Mouse (Mus musculus): ENCODE measurements around the gene Scoc. TPM values are rescaled to one million over a fixed set of nuclear protein-coding genes. Genes with fewer than 3 reads are reported as not detected.
"Not testable (repeated sequence)": the region's sequence is repeated elsewhere in the genome, so short reads cannot be mapped to it uniquely, and the experiment has no call there.

Scoc gene
- polyA plus RNA-seq (2015; fragmentation: Nextera tagmentation; extraction: Ambion mirVana): 68.4 and 80.7 TPM in 2 replicates

DNA sequence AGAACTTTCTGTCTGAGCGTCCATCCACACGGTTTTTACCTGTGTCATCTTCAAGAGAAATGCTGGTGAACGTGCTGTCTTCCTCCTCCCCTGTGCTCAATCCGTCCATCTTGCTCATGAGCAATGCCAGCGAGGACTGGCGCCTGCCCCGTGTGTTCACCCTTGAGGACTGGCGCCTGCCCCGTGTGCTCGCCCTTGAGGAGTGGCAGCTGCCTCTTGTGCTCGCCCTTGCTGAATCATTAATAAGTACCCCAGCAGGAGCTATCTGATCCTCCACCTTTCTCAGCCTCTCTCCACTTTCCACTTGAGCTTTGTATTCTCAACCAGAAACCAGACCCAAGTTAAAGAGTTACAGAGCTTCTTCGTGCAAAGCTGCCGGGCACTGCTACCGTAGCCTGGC, at the start of gene Scoc:
Gene Scoc, minus strand, starts transcription at position 170 of the 400 bp plus-strand sequence.
- WGBS: 70% methylated on average over 14 of the region's 14 CpGs
- no peaks in the 10 kb centered on the region for H3K4me1 ChIP-seq (replicated peaks)
- H3K27ac ChIP-seq: no peak within 1 kb of the TSS
- no peak within 1 kb of the TSS for H3K9ac ChIP-seq
- H3K4me3 ChIP-seq: no peak within 1 kb of the TSS
- H3K36me3 ChIP-seq: no peaks in the 10 kb centered on the region
- no peak within 1 kb of the TSS for H3K4me2 ChIP-seq
- H3K27me3 ChIP-seq: no peaks in the 10 kb centered on the region
- H3K9me3 ChIP-seq (replicated peaks): no peaks in the 10 kb centered on the region
- no peak for ATAC-seq (replicated peaks; ENCODE audit: insufficient number of reproducible peaks, insufficient read depth, low FRiP score, low read depth)

DNA sequence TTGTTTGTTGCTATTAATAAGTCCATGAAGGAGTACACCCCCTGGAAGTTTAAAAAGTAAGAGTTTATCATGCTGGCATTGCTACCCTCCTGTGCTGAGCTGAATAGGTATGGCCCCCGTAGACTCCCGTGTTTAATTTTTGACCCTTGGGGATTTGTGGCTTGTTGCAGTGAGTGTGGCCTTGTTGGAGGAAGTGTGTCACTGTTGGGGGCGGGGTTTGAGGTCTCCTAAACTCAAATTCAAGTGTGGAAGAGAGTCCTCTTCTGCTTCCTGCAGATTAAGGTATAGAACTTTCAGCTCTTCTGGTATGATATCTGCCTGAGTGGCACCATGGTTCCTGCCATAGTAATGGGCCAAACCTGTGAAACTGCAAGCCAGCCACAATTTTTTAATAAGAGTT, 1.4 kb upstream of the Scoc start:
- Histone ChIP-seq H3K4me2 (no peak overlapping the region), H3K36me3 (no peaks in the 10 kb centered on the region), H3K27ac (no peak overlapping the region), H3K4me3 (no peak overlapping the region), H3K9ac (no peak overlapping the region), H3K4me1 (replicated peaks) (no peaks in the 10 kb centered on the region), H3K9me3 (replicated peaks) (no peaks in the 10 kb centered on the region), H3K27me3 (no peaks in the 10 kb centered on the region)
- 64% methylated on average over 3 of the region's 3 CpGs for WGBS
- no peak for ATAC-seq (replicated peaks; ENCODE audit: insufficient number of reproducible peaks, insufficient read depth, low FRiP score, low read depth)

DNA sequence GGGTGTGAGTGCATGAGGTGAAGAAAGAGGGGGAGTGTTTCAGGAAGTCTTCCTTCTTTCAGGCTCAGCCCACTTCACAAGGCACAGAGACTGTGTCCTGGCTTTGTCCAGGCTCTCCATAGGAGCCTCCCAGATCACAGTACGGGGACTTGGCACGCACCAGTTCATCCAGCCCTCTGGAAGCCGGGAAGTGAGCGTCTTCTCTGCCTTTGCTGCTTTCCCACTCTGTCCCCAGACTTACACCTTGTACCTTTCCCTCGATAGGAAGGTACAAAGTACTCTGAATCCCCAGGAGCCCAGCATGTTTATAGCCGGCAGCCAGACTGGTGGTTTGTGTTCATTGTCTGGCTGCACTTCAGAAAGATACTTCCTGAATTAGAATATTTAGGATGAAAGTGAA, 1.1 kb downstream of the Scoc start:
- Histone ChIP-seq H3K9ac (no peak overlapping the region), H3K4me1 (replicated peaks) (no peaks in the 10 kb centered on the region), H3K36me3 (no peaks in the 10 kb centered on the region), H3K4me2 (no peak overlapping the region), H3K27ac (no peak overlapping the region), H3K27me3 (no peaks in the 10 kb centered on the region), H3K9me3 (replicated peaks) (no peaks in the 10 kb centered on the region), H3K4me3 (no peak overlapping the region)
- 53% methylated on average over 6 of the region's 6 CpGs for WGBS
- no peak for ATAC-seq (replicated peaks; ENCODE audit: insufficient number of reproducible peaks, insufficient read depth, low FRiP score, low read depth)

DNA sequence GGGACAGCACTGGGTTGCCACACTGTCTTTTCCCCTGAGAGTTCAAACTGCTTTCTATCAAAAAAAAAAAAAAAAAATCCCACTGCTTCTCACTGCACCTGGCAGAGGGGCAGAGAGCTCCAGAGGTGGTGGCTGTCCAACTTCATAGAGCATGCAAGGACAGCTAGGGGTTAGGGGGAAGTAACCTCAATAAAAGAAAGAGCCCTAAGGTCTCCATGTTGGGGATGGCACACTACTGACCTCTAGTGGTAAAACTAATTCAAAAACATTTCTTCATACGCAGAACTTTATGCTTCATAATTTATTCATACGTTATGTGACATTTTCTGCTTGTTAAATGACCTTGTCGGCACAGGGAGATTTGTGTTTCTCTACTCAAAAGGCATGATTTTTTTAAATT, 7.1 kb downstream of the Scoc start:
- no peak overlapping the region for H3K4me2 ChIP-seq
- H3K9me3 ChIP-seq (replicated peaks): no peaks in the 10 kb centered on the region
- no peaks in the 10 kb centered on the region for H3K27me3 ChIP-seq
- no peak overlapping the region for H3K9ac ChIP-seq
- no peaks in the 10 kb centered on the region for H3K4me1 ChIP-seq (replicated peaks)
- whole genome bisulfite sequencing: 19% methylated on average over 3 of the region's 3 CpGs
- no peak overlapping the region for H3K27ac ChIP-seq
- H3K4me3 ChIP-seq: no peak overlapping the region
- no peaks in the 10 kb centered on the region for H3K36me3 ChIP-seq
- ATAC-seq (replicated peaks; ENCODE audit: insufficient number of reproducible peaks, insufficient read depth, low FRiP score, low read depth): no peak

DNA sequence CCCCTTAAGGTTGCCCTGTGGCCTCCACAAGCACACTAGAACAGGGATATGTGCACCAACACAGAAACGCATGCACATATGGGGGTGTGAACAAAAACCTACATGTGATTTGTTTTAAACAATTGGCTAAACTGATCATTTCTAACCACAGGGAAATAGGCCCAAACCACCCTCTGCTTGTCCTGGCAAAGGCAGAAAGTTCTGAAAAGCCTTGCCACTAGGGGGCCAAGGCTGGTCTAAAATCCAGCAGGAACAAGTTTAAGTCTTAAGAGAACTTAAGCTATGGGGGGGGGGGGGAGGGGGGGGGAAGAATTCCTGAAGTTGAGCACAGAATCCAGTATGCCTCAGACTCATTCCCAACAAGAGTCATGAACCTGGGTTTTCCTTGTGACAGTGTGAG, 8.2 kb downstream of the Scoc start:
- ATAC-seq (replicated peaks; ENCODE audit: insufficient number of reproducible peaks, insufficient read depth, low FRiP score, low read depth): no peak
- no peaks in the 10 kb centered on the region for H3K27me3 ChIP-seq
- WGBS: 73% methylated on average over 1 of the region's 1 CpGs
- no peak overlapping the region for H3K4me3 ChIP-seq
- no peaks in the 10 kb centered on the region for H3K36me3 ChIP-seq
- no peaks in the 10 kb centered on the region for H3K4me1 ChIP-seq (replicated peaks)
- H3K9ac ChIP-seq: no peak overlapping the region
- no peak overlapping the region for H3K27ac ChIP-seq
- H3K9me3 ChIP-seq (replicated peaks): no peaks in the 10 kb centered on the region
- no peak overlapping the region for H3K4me2 ChIP-seq

DNA sequence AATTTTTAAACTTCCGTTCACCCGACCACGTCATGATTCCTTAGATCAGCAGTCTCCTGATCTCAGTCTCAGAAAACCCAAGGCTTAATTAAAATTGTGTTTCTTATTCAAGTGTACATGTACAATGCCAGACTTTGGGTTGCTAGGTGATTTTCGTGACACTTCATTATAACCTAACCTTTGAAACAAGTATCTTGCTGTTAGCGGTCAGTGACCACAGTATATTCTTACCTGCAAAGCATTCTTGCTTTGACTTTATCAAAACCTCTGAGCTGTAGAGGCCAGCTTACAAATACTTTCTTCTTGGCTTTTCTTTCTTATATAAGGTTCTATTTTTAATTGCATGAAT, 15.2 kb downstream of the Scoc start:
- H3K9me3 ChIP-seq (replicated peaks): no peaks in the 10 kb centered on the region
- H3K4me3 ChIP-seq: peak overlapping the region; percentile 78
- peak overlapping the region; percentile 71 for H3K4me2 ChIP-seq
- H3K4me1 ChIP-seq (replicated peaks): peaks cover 9% of the 10 kb centered on the region
- H3K9ac ChIP-seq: no peak overlapping the region
- no peaks in the 10 kb centered on the region for H3K36me3 ChIP-seq
- 32% methylated on average over 5 of the region's 5 CpGs for WGBS
- H3K27ac ChIP-seq: no peak overlapping the region; the same call in 1 of the 2 replicates
- no peaks in the 10 kb centered on the region for H3K27me3 ChIP-seq
- no peak for ATAC-seq (replicated peaks; ENCODE audit: insufficient number of reproducible peaks, insufficient read depth, low FRiP score, low read depth)

DNA sequence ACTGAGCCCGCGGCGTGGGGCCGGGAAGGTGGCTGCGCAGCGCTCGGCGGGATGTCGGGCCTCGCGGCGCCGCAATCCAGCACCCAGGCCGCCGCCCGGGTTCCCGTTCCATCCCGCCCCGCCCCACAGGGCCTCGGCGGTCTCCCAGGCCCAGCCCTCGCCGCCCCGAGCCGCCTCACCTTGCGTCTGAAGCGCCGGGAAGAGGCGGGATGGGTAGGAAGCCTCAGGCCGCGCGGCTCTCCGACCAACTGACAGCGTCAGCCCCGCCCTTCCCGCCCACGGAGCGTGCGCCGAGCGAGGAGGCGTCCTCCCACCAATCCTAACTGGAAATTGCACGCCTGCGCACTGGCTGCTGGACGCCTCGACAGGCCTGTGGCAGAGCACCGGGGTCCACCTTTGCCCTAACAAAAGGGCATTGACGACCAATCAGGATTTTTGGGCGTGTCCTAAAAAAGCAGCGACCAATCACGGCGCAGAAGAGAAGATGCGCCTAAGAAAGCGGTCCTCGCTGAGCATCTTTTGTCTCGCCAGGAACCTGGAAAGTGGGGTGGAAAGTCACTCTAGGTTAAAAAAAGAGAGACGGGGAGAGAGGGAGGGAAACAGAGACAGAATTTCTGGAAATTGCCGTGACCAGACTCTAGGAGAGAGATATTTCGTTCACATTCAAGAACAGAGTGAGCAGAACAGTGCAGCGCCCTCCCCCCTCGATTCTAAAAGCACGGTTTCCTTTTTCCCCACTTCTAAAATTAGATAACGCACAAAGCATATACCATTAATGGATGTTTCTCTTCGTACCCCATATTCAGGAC, 15.7 kb downstream of the Scoc start:
- peak; percentile 100 for ATAC-seq (replicated peaks; ENCODE audit: insufficient number of reproducible peaks, insufficient read depth, low FRiP score, low read depth)

DNA sequence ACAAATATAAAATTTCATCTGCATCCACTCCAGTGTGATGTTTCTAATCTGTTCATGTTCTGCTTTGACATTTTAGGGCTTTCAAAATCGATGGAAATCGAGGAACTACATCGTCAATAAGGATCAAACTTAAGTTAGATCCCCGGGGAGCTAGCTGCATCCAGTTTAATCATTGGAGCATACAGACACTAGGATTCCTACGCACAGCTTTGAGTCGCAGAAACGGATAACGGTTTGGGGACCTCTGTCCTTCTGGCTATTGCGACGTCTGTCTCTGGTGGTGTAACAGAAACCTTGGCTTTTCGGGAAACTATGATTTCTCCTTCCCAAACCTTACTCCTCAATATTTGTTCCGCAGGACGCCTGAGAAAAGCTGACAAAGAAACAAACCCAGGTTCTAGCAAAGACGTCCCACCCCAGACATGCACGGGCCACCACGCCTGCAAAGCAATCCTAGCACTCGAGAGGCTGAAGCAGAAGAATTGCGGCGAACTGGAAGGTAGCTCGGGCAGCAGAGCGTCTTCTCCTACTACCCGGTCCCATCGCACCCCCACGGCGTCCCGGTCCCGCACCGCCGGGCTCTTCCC, 16.4 kb downstream of the Scoc start:
- Histone ChIP-seq H3K36me3 (peaks cover under 1% of the 10 kb centered on the region; the same call in 1 of the 2 replicates), H3K4me3 (peak overlapping the region; percentile 78), H3K4me2 (peak overlapping the region; percentile 71), H3K27ac (peak overlapping the region; percentile 84), H3K4me1 (replicated peaks) (peaks cover 9% of the 10 kb centered on the region), H3K27me3 (no peaks in the 10 kb centered on the region), H3K9ac (peak overlapping the region; percentile 92), H3K9me3 (replicated peaks) (no peaks in the 10 kb centered on the region)
- under 1% methylated on average over 29 of the region's 29 CpGs for WGBS
- no peak for ATAC-seq (replicated peaks; ENCODE audit: insufficient number of reproducible peaks, insufficient read depth, low FRiP score, low read depth)

More for the DNA sequence above, 15.7 kb downstream of the Scoc start:
- Histone ChIP-seq H3K27me3 (no peaks in the 10 kb centered on the region), H3K4me3 (peak overlapping the region; percentile 78), H3K9me3 (replicated peaks) (no peaks in the 10 kb centered on the region), H3K27ac (peak overlapping the region; percentile 84), H3K36me3 (no peaks in the 10 kb centered on the region), H3K4me2 (peak overlapping the region; percentile 71), H3K9ac (peak overlapping the region; percentile 92), H3K4me1 (replicated peaks) (peaks cover 9% of the 10 kb centered on the region)
- 1% methylated on average over 64 of the region's 64 CpGs for WGBS

DNA sequence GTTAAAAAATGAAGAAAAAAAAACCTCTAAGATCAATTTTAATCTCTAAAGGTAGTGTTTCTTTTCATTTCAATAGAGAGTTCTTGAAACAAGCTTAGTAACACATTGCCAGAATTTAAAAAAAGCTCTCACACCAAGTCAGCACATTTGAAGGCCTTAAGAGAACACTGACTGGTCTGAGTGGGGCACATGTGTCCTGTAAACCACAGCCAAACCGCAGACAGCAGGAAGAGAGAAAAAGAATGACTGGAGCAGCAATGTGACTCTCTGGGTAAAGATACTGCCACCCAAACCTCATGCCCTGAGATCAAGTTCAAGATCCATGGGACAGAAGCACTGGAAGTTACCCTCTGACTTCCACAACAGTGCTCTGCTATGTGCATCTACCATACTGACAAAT, 21.1 kb downstream of the Scoc start:
- H3K9ac ChIP-seq: no peak overlapping the region
- no peak overlapping the region for H3K4me2 ChIP-seq
- H3K27me3 ChIP-seq: no peaks in the 10 kb centered on the region
- no peak overlapping the region for H3K27ac ChIP-seq
- WGBS: 75% methylated on average over 1 of the region's 1 CpGs
- peaks cover 9% of the 10 kb centered on the region for H3K4me1 ChIP-seq (replicated peaks)
- no peak for ATAC-seq (replicated peaks; ENCODE audit: insufficient number of reproducible peaks, insufficient read depth, low FRiP score, low read depth)
- H3K9me3 ChIP-seq (replicated peaks): no peaks in the 10 kb centered on the region
- peaks cover 15% of the 10 kb centered on the region; the same call in 1 of the 2 replicates for H3K36me3 ChIP-seq
- H3K4me3 ChIP-seq: no peak overlapping the region

DNA sequence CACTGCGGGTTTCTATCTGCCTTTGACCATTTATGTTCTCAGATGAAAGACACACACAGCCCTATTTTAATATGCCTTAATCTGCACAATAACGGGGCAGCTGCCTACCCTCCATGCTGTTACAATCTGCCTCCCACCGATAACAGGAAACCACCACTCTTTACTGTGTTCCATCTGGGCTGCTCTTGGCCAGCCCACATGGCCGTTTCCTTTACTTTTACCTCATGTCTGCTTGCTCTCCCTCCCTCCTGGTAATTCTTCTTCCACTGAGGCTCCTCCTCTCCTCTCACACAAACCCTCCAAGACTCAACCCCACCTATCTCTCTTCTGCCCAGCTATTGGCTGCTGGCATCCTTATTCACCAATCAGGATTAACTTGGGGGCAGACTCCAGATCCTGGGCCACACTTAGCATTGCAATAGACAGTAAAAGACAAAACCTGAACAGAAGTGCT, 29.1 kb downstream of the Scoc start:
- Histone ChIP-seq H3K4me2 (no peak overlapping the region), H3K4me3 (no peak overlapping the region), H3K27ac (no peak overlapping the region), H3K4me1 (replicated peaks) (peaks cover 13% of the 10 kb centered on the region), H3K36me3 (0 out of 2 replicates have a peak, but pooled peaks cover 6% of the 10 kb centered on the region), H3K27me3 (peaks cover 20% of the 10 kb centered on the region), H3K9me3 (replicated peaks) (no peaks in the 10 kb centered on the region), H3K9ac (no peak overlapping the region)
- no peak; the same call in 1 of the 2 replicates for ATAC-seq (replicated peaks; ENCODE audit: insufficient number of reproducible peaks, insufficient read depth, low FRiP score, low read depth)
- WGBS: 57% methylated on average over 4 of the region's 4 CpGs

DNA sequence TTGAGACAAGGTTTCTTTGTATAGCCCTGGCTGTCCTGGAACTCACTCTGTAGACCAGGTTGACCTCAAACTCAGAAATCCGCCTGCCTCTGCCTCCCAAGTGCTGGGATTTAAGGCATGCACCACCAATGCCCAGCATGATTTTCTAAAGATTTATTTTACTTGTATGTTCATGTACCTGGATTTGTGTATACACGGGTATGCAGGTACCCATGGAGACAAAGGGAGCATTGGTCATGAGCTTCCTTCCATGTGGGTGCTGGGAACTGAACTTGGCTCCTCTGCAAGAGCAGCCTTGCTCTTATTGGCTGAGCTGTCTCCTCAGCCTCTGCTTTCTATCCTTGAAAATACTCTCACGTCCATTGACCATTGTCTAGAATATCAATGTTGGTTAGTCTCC, 29.6 kb downstream of the Scoc start:
- Histone ChIP-seq H3K27me3 (peaks cover 24% of the 10 kb centered on the region), H3K4me1 (replicated peaks) (peaks cover 13% of the 10 kb centered on the region)
- H3K36me3 ChIP-seq; H3K4me2 ChIP-seq; H3K9ac ChIP-seq; H3K9me3 ChIP-seq (replicated peaks); H3K27ac ChIP-seq; H3K4me3 ChIP-seq; ATAC-seq (replicated peaks; ENCODE audit: insufficient number of reproducible peaks, insufficient read depth, low FRiP score, low read depth): not testable (repeated sequence)
- WGBS: 78% methylated on average over 3 of the region's 3 CpGs
